Mouse (Mus musculus): ENCODE data around the gene Slc27a3.

GRCm38 (mm10) chr3:90425499-90425898, 35.8 kb upstream of the Slc27a3 start:
- no peak for TF ChIP-seq CTCF (IDR thresholded peaks at IDR 0.05; ENCODE audit: low read depth)
- TF ChIP-seq EP300 (IDR thresholded peaks at IDR 0.05; ENCODE audit: low read depth): no peak

Data from heart, postnatal 0 days (tissue).